Mouse (Mus musculus) bone marrow, adult 2 months (tissue): ENCODE measurements around the gene Mterf1a.

Experiments
- CTCF ChIP-seq: fragments of 200-500 bp; IDR thresholded peaks from 2 replicates; pipeline ENCODE4 v1.5.1; 2011; ENCODE audit warnings: low read length, control low read depth; ENCODE audit not compliant: control insufficient read depth, insufficient read depth
- POLR2A ChIP-seq: fragments of 200-500 bp; IDR thresholded peaks from 2 replicates; pipeline ENCODE4 v1.6.1; 2011; ENCODE audit warnings: low read depth, mild to moderate bottlenecking, control low read depth, low read length, borderline replicate concordance; ENCODE audit not compliant: control insufficient read depth

DNA sequence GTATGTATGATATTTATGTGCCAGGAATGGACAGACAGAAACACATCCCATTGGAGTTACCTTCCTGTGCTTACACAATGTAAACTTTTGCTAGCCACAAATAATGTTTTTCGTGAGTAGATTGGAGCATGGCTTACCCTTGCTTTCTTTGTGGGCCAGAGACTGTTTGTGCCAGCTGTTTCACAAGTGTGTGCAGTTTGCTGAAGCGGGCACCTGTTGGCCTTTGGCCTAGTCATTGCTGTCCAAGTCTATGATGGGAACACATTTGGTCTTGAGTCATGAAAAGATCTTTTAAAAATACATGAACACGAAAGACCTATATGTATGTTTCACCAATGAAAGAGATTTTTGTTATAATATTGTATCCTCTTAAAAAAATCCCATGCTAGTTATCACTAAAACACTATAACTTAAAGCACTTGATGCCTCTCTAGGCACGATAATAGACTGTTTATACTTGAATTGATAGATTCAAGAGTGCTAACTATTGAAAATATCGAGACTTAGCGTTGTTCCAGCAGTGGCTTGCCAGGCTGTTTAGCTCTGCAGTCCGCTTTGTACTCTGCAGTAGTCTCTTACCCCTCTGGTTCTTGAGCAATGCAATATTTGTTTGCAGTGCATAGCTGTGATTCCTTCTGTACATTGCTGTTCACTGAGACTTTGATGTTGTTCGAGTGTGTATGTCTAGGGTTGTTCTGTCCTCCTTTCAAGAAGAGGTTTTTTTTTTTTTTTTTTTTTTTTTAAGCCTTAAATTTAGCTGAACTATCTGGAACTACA, 42.2 kb upstream of the Mterf1a start:
- TF ChIP-seq CTCF (no peak), POLR2A (no peak)
